Mouse (Mus musculus): Measurements from ENCODE around the gene Phlda1.

GRCm38 (mm10) chr10:111472686-111473510 is 33.2 kb upstream of the Phlda1 start, which contains the start of gene Nap1l1:
- no peak for TF ChIP-seq GATA1 (IDR thresholded peaks at IDR 0.05; ENCODE audit: borderline replicate concordance, low read length)
- TF ChIP-seq FLI1 (IDR thresholded peaks at IDR 0.05; ENCODE audit: low read length) = no peak
